Mouse (Mus musculus): ENCODE results near the gene Anp32b. TPM values are rescaled to one million over a fixed set of nuclear protein-coding genes. Genes with fewer than 3 reads are reported as not detected.

The Anp32b gene
- polyA plus RNA-seq, 1 experiment from 2014 or later: 97.1 TPM

DNA sequence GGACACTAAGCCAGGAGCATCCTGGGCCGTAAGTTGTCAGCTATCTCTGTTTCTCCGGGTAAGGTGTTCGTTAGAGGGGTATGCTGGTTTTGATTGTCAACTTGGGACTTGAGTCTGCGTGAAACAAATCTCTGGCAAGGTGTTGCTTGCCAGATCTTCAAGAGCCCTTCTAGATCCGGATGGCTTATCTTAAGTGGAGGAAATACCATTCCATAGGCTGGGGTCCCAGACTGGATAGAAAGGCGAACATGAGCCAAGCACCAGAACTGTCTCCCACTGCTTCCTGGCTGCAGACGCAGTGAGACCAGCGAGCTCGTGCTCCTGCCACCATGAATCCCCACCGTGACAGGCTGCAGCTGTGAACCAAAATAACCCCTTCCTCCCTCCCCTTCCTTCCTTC lies 70.8 kb downstream of the Anp32b start:
- no peak for TF ChIP-seq CTCF (IDR thresholded peaks at IDR 0.05; ENCODE audit: low read depth)
- Histone ChIP-seq H3K9ac (ENCODE audit: low read length) (no peak overlapping the region), H3K9me3 (ENCODE audit: control insufficient read depth, low read length) (no peaks in the 10 kb centered on the region), H3K4me1 (replicated peaks; ENCODE audit: control insufficient read depth, insufficient read depth) (no peaks in the 10 kb centered on the region), H3K27ac (replicated peaks) (no peak overlapping the region), H3K4me2 (replicated peaks; ENCODE audit: low read depth) (no peak overlapping the region), H3K27me3 (ENCODE audit: control insufficient read depth, insufficient read depth, low read length) (no peaks in the 10 kb centered on the region), H3K36me3 (ENCODE audit: control insufficient read depth, insufficient read depth, low read length) (no peaks in the 10 kb centered on the region), H3K4me3 (ENCODE audit: low read depth, low read length) (no peak overlapping the region)
- ATAC-seq (ENCODE audit: low FRiP score, low TSS enrichment) (no peak), DNase-seq (ENCODE audit: low spot score) (no peak)
- 71% methylated on average over 10 of the region's 10 CpGs for WGBS

Other genes starting within 250 kb of the Anp32b start
- 0.78 and 0.93 TPM in 2 replicates for gene Foxe1, start 107.3 kb upstream of the Anp32b start, polyA plus RNA-seq (2015; fragmentation: Nextera tagmentation; extraction: Ambion mirVana)
- 6.5 and 7.5 TPM in 2 replicates for gene Trmo, start 61.5 kb upstream of the Anp32b start, polyA plus RNA-seq (2015; fragmentation: Nextera tagmentation; extraction: Ambion mirVana)
- 0.78 and 1.2 TPM in 2 replicates for gene Hemgn, start 37.4 kb upstream of the Anp32b start, polyA plus RNA-seq (2015; fragmentation: Nextera tagmentation; extraction: Ambion mirVana)
- 65.1 and 67.7 TPM in 2 replicates for gene Nans, start 38.3 kb downstream of the Anp32b start, polyA plus RNA-seq (2015; fragmentation: Nextera tagmentation; extraction: Ambion mirVana)
- gene Trim14, start 85.2 kb downstream of the Anp32b start, polyA plus RNA-seq (2015; fragmentation: Nextera tagmentation; extraction: Ambion mirVana): 4.0 and 4.5 TPM in 2 replicates
- 16.7 and 17.2 TPM in 2 replicates for gene Coro2a, start 151.3 kb downstream of the Anp32b start, polyA plus RNA-seq (2015; fragmentation: Nextera tagmentation; extraction: Ambion mirVana)
- 2.7 and 3.4 TPM in 2 replicates for gene Tbc1d2, start 199.3 kb downstream of the Anp32b start, polyA plus RNA-seq (2015; fragmentation: Nextera tagmentation; extraction: Ambion mirVana)

All from stomach, postnatal 0 days (tissue).